Mouse (Mus musculus) bone marrow macrophage, adult 2 months (primary cell): ENCODE measurements at regions not wholly inside any gene's neighbourhood (a gene's known extent, or its start where the extent isn't known, plus 50 kb on each side); places are given as distances from the start of the nearest gene placed in this dataset.

ENCODE experiments used
- CTCF ChIP-seq: IDR thresholded peaks from 2 replicates; pipeline ENCODE4 v1.5.1; 2012; ENCODE audit warnings: low read depth, mild to moderate bottlenecking, low read length, moderate library complexity
- POLR2A ChIP-seq: IDR thresholded peaks from 2 replicates; pipeline ENCODE4 v1.6.1; 2012; ENCODE audit warnings: mild to moderate bottlenecking, low read depth, low read length, borderline replicate concordance

- TF ChIP-seq CTCF (no peak), POLR2A (no peak)
Observed at GRCm38 (mm10) chr14:68820241-68820640, 473.9 kb downstream of the Synb start.
